Mouse (Mus musculus) hindbrain, embryonic 11.5 days (tissue): ENCODE data around the gene Nlgn2. TPM values are rescaled to one million over a fixed set of nuclear protein-coding genes. Genes with fewer than 3 reads are reported as not detected.

Experiments
- ATAC-seq: fragments of 200-750 bp; cut with Nextera tagmentation; 2 replicates; pipeline ENCODE4 v1.8.0; 2017; ENCODE audit warnings: mild to moderate bottlenecking, moderate TSS enrichment, moderate library complexity; ENCODE audit not compliant: low FRiP score
- DNase-seq: peaks from one replicate; pipeline ENCODE4 v3.0.0-alpha.2; 2015; ENCODE audit warnings: low spot score
- H3K27ac ChIP-seq: fragments of 300-500 bp; sonication (generic); 2 replicates; pipeline ENCODE4 v1.5.1; 2014; ENCODE audit warnings: mild to moderate bottlenecking, low read depth, low read length
- H3K27me3 ChIP-seq: fragments of 300-500 bp; sonication (generic); 2 replicates; pipeline ENCODE4 v1.6.1; 2014; ENCODE audit warnings: mild to moderate bottlenecking, low read length, moderate library complexity, mixed read lengths; ENCODE audit not compliant: control insufficient read depth, insufficient read depth
- H3K36me3 ChIP-seq: fragments of 300-500 bp; sonication (generic); 2 replicates; pipeline ENCODE4 v1.6.1; 2014; ENCODE audit warnings: mild to moderate bottlenecking, low read length, moderate library complexity, mixed read lengths; ENCODE audit not compliant: control insufficient read depth, insufficient read depth
- H3K4me1 ChIP-seq: fragments of 300-500 bp; sonication (generic); replicated peaks from 2 replicates; pipeline ENCODE4 v1.6.1; 2014; ENCODE audit warnings: low read length, mixed read lengths; ENCODE audit not compliant: control insufficient read depth, insufficient read depth
- H3K4me2 ChIP-seq: fragments of 300-500 bp; sonication (generic); replicated peaks from 2 replicates; pipeline ENCODE4 v1.6.1; 2014; ENCODE audit warnings: mild to moderate bottlenecking, low read depth, low read length
- H3K4me3 ChIP-seq: fragments of 300-500 bp; sonication (generic); 2 replicates; pipeline ENCODE4 v1.5.1; 2014; ENCODE audit warnings: low read depth, low read length
- H3K9ac ChIP-seq: fragments of 300-500 bp; sonication (generic); 2 replicates; pipeline ENCODE4 v1.6.1; 2014; ENCODE audit warnings: low read depth, low read length
- H3K9me3 ChIP-seq: fragments of 300-500 bp; sonication (generic); 2 replicates; pipeline ENCODE4 v1.6.1; 2016; ENCODE audit warnings: low read length; ENCODE audit not compliant: control insufficient read depth
- WGBS: fragments of 180-500 bp; shearing (Covaris S2); extraction: QIAGEN DNeasy Blood & Tissue Kit; methylation state at CpG from one replicate; pipeline ENCODE4 v1.1.7; 2014; 5-methylcytosine and 5-hydroxymethylcytosine counted together
- polyA plus RNA-seq: library from polyadenylated mRNA; unstranded; fragments of >200 nt; fragmentation: Nextera tagmentation; extraction: Ambion mirVana; gene quantifications from 2 replicates; pipeline ENCODE4 v1.2.1, GENCODE M21; 2014

Gene Nlgn2
- polyA plus RNA-seq, 1 experiment from 2014 or later: 16.1 TPM

- WGBS: 40% methylated on average over 15 of the region's 15 CpGs
- no peak overlapping the region for H3K4me3 ChIP-seq
These were observed 52.8 kb downstream of the Nlgn2 start for GRCm38 (mm10) chr11:69784793-69785272.

GRCm38 (mm10) chr11:69781828-69782227, 55.8 kb downstream of the Nlgn2 start:
- no peak for DNase-seq
- Histone ChIP-seq H3K27me3 (peaks cover 6% of the 10 kb centered on the region; the same call in 1 of the 2 replicates), H3K4me3 (no peak overlapping the region), H3K4me1 (no peaks in the 10 kb centered on the region), H3K36me3 (no peaks in the 10 kb centered on the region), H3K27ac (no peak overlapping the region), H3K9me3 (no peaks in the 10 kb centered on the region), H3K9ac (no peak overlapping the region), H3K4me2 (no peak overlapping the region)
- no peak for ATAC-seq
- 31% methylated on average over 4 of the region's 4 CpGs for WGBS

More at GRCm38 (mm10) chr11:69784793-69785272, 52.8 kb downstream of the Nlgn2 start:
- no peak overlapping the region for H3K4me2 ChIP-seq
- ATAC-seq: no peak
- DNase-seq: no peak
- no peaks in the 10 kb centered on the region for H3K9me3 ChIP-seq
- no peaks in the 10 kb centered on the region for H3K36me3 ChIP-seq
- H3K27me3 ChIP-seq: no peaks in the 10 kb centered on the region
- no peaks in the 10 kb centered on the region for H3K4me1 ChIP-seq
- no peak overlapping the region for H3K27ac ChIP-seq
- H3K9ac ChIP-seq: no peak overlapping the region

GRCm38 (mm10) chr11:69778985-69779384, 58.6 kb downstream of the Nlgn2 start:
- ATAC-seq (no peak), DNase-seq (no peak)
- Histone ChIP-seq H3K9ac (no peak overlapping the region), H3K27ac (no peak overlapping the region), H3K36me3 (no peaks in the 10 kb centered on the region), H3K9me3 (no peaks in the 10 kb centered on the region), H3K4me3 (no peak overlapping the region), H3K4me2 (no peak overlapping the region), H3K4me1 (no peaks in the 10 kb centered on the region), H3K27me3 (peaks cover 6% of the 10 kb centered on the region; the same call in 1 of the 2 replicates)
- WGBS: 50% methylated on average over 7 of the region's 7 CpGs

DNA sequence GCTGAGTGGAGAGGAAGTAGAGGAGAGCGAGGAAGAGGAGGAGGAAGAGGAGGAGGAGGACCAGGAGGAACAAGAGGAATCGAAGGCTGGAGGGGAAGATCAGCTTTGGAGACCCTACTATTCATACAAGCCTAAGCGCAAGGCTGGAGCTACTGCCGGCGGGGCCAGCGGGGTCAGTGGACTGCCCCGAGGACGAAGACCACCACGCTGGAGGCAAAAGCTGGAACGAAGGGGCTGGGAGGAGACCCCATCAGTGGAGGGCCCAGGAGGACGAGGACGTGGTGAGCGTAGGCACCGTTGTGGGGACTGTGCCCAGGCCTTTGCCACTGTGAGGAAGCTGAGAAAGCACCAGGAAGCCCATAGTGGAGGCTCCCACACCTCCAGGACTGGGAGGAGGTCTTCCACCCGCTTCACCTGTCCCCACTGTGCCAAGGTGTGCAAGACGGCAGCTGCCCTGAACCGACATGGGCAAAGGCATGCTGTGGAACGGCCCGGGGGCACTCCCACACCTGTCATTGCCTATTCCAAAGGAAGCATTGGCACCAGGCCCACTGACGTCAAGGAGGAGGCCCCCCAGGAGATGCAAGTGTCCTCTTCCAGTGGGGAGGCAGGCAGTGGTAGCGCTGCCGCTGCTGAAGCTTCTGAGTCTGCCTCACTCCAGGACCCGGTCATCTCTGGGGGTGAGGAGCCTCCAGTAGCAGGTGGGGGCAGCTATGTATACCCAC, 59.2 kb downstream of the Nlgn2 start:
- no peak overlapping the region for H3K27ac ChIP-seq
- ATAC-seq (no peak), DNase-seq (no peak)
- no peak overlapping the region for H3K9ac ChIP-seq
- no peaks in the 10 kb centered on the region for H3K36me3 ChIP-seq
- H3K4me2 ChIP-seq: no peak overlapping the region
- 66% methylated on average over 23 of the region's 23 CpGs for WGBS
- H3K4me3 ChIP-seq: no peak overlapping the region
- no peaks in the 10 kb centered on the region for H3K4me1 ChIP-seq
- H3K27me3 ChIP-seq: peaks cover 6% of the 10 kb centered on the region; the same call in 1 of the 2 replicates
- H3K9me3 ChIP-seq: no peaks in the 10 kb centered on the region

GRCm38 (mm10) chr11:69777504-69778257, 59.9 kb downstream of the Nlgn2 start:
- Histone ChIP-seq H3K4me3 (no peak overlapping the region), H3K4me1 (no peaks in the 10 kb centered on the region), H3K27ac (no peak overlapping the region), H3K9me3 (no peaks in the 10 kb centered on the region), H3K27me3 (peaks cover 6% of the 10 kb centered on the region; the same call in 1 of the 2 replicates), H3K9ac (no peak overlapping the region), H3K4me2 (no peak overlapping the region), H3K36me3 (no peaks in the 10 kb centered on the region)
- 65% methylated on average over 25 of the region's 26 CpGs for WGBS
- DNase-seq: no peak
- ATAC-seq: no peak

DNA sequence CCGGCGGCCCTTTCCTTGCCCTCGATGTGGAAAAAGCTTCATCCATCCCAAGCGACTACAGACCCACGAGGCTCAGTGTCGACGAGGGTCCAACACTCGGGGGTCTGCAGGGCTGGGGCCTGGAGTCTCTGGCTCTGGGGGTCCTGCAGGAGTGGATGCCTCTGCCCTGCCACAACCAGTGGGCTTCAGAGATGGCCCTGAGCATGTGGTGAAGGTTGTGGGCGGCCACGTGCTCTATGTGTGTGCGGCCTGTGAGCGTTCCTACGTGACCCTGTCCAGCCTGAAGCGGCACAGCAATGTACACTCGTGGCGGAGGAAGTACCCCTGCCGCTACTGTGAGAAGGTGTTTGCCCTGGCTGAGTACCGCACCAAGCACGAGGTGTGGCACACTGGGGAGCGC, 61.1 kb downstream of the Nlgn2 start:
- H3K9ac ChIP-seq: no peak overlapping the region

GRCm38 (mm10) chr11:69775716-69776115, 61.9 kb downstream of the Nlgn2 start:
- ATAC-seq (no peak), DNase-seq (no peak)
- Histone ChIP-seq H3K4me1 (no peaks in the 10 kb centered on the region), H3K36me3 (no peaks in the 10 kb centered on the region), H3K27ac (no peak overlapping the region), H3K27me3 (peaks cover 6% of the 10 kb centered on the region; the same call in 1 of the 2 replicates), H3K4me2 (no peak overlapping the region), H3K9me3 (no peaks in the 10 kb centered on the region), H3K4me3 (no peak overlapping the region), H3K9ac (no peak overlapping the region)
- 64% methylated on average over 10 of the region's 10 CpGs for WGBS

More for the DNA sequence above, 61.1 kb downstream of the Nlgn2 start:
- no peak overlapping the region for H3K4me3 ChIP-seq
- H3K27ac ChIP-seq: no peak overlapping the region
- no peaks in the 10 kb centered on the region for H3K4me1 ChIP-seq
- no peak for DNase-seq
- H3K9me3 ChIP-seq: no peaks in the 10 kb centered on the region
- H3K27me3 ChIP-seq: peaks cover 6% of the 10 kb centered on the region; the same call in 1 of the 2 replicates
- no peaks in the 10 kb centered on the region for H3K36me3 ChIP-seq
- WGBS: 82% methylated on average over 20 of the region's 20 CpGs
- no peak for ATAC-seq
- no peak overlapping the region for H3K4me2 ChIP-seq

GRCm38 (mm10) chr11:69774961-69775360, 62.6 kb downstream of the Nlgn2 start:
- Histone ChIP-seq H3K4me3 (no peak overlapping the region), H3K4me2 (no peak overlapping the region), H3K27ac (no peak overlapping the region), H3K4me1 (no peaks in the 10 kb centered on the region), H3K36me3 (no peaks in the 10 kb centered on the region), H3K9ac (no peak overlapping the region), H3K27me3 (peaks cover 6% of the 10 kb centered on the region; the same call in 1 of the 2 replicates), H3K9me3 (no peaks in the 10 kb centered on the region)
- no peak for ATAC-seq
- no peak for DNase-seq
- 58% methylated on average over 5 of the region's 5 CpGs for WGBS
